Mouse (Mus musculus): ENCODE data around the gene Noa1. TPM values are rescaled to one million over a fixed set of nuclear protein-coding genes. Genes with fewer than 3 reads are reported as not detected.

The Noa1 gene
- total RNA-seq (2021) = 10 to 100 TPM; 12.8 to 18.0 TPM
- long read RNA-seq, experiment 1, transcript Noa1-201 (7 exons, 2,288 nt) = major isoform, 12 of 29 reads
- long read RNA-seq, experiment 1, partial matches to known transcripts = 0 of 29 reads
- long read RNA-seq, experiment 1, other reads (novel, unspliced or antisense) = 16 of 29 reads
- long read RNA-seq, experiment 2, transcript Noa1-201 (7 exons, 2,288 nt) = major isoform, 28 of 50 reads
- long read RNA-seq, experiment 2, partial matches to known transcripts = 0 of 50 reads
- long read RNA-seq, experiment 2, other reads (novel, unspliced or antisense) = 20 of 50 reads

DNA sequence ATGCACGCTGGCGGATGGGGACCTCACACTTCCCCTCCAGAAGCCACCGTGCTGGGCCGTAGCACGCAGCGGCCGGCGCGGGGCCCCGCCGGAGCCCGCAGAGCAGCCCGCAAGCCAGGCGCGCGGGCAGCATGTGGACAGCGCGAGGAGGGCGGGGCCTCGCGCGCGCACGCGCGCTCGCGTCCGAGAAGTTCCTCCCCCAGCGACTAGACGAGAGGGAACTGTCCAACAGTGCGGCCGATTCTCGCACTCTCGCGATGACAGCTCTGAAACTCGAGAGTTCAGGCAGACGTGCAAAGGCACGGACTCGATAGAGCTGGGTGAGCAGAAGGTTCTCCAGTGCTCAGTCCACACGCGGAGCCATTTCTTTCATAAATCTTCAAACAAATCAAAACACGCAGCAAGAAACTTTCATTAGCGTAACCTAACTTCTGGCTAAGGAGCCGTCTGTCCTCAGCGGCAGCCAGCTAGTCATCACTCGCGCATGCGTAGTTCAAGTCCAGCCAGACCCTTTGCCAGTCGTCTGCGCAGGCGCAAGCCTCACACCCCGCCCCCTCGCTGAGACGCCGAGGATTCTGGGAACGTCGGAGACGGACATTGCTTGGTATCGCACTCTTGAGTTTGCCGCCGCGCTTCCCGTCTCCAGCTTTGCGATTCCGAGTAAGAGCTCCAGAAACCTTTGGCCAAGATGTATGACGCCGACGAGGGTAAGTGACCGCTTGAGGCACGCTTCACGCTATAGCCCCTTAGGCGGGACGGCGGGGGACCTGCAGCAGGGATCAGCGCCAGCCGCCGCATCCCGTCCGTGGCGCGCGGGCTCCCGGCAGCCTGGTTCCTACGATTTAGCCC lies at the start of gene Noa1, which contains the start of gene Polr2b:
Noa1 (minus strand) TSS at position 161 of the 849 bp plus-strand sequence.
Polr2b (plus strand) TSS at position 224 of the 849 bp plus-strand sequence.
- DNase-seq = peak; percentile 97

DNA sequence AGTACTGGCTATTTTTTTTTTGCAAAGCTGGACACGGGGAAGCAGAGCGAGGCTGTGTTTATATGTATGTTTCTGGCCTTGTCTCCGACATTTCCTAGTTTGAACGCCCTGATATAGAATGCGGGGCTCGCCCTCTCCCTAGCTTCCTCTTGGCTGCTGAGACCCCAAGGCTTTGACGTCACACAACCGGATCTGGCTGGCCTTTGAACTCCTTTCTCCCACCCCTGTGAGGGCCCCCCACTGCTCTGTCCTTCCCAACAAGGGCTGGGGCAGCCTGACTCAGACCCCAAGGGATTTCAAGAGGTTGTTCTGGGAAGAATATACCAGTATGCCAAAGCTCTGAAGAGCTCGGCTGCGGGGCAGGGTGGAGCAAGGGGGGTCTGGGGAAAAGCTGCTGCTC lies 48.5 kb upstream of the Noa1 start:
- DNase-seq = peak; percentile 62

DNA sequence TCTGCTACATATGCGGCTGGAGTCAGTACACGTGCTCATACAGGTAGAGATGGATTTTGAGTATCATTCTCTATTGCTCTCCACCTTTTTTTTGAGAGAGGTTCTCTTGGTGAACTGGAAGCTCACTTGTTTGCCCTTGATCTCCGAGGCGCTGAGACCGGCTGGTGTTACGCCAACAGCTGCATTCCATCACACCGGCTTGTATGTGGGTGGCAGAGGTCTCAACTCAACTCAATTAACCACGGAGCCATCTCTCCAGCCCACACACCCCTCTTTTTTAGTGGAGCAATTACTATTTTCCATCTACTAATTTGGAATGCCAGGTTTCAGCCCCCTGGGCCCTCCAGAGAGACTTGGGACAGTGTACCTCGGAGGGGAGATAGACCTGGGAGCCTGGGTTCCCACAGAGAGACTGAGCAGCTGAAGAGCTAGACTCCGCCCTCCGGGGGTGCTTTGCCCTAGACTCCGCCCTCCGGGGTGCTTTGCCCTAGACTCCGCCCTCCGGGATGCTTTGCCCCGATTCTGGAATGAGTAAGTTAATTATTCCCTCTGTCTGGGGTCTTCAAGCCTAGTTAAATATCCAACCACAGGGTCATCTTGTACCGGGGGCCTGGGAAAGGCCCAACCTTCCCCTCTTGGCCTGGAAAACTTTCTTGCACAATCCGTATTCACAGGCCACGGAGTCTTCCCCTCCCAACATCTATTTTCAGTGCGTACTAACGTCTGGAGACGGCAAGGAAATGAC lies 47.7 kb upstream of the Noa1 start:
- peak; percentile 77 for DNase-seq

DNA sequence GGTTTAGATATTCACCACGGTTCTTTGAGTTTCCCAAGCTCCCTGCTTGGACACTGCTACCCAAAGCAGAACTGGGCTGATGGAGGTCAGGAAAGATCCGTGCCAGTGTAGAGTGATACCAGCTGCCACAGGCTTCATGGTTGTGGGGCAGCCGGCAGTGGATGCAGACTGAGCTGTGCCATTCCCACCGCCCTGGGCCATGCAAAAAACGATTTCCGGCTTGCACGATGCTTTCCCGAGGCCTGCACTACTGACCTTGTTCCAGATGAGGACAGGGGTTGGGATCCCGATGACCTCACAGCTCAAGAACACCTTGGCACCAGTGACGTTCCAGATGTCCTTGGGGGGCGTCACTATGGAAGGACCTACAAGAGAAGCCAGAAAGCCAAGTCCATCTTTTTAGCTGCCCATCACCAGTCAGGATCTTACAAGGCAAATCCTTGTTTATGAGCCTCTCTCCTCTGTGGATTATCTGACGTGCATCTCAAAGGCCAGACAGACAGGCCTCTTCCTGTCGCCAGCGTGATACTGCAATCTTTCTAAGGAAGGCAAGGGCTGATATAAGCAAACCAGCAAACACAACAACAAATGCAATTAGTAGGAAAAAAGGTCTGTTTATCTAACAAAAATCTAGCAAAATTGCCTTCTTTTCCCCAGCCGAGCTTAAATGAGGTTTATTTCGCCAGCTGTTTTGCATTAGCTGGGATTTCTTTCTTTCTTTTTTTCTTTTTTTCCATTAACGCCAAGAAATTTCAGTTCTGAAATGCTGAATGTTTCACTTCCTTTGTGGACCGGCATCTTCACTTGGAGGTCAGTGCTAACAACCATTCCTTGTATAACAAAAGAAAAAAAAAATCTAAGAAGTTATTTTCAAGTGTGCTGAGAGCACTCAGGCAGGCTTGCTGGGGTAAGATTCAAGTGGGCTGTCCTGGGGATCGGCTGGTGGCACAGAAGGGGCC lies 45.7 kb upstream of the Noa1 start:
- no peak for DNase-seq

DNA sequence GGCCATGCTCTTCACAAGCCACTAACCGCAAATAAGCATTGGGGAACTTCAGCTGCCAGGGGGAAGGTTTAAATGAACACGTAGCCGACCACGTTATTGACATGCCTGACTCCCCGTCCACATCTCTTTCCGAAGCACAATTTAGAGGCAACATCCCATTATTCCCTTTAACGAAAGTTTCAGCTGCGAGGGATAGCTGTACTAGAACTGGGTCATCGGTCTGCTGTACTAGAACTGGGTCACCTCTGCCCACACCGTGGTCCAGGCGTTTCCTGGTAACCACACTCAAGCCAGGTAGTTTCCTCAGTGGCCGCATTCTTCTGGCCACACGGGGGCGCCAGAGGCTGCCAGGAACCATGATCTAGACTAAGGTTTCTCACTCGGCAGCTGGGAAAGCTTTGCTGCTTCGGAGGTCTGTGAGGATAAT lies 44.5 kb upstream of the Noa1 start:
- DNase-seq = peak; percentile 69

DNA sequence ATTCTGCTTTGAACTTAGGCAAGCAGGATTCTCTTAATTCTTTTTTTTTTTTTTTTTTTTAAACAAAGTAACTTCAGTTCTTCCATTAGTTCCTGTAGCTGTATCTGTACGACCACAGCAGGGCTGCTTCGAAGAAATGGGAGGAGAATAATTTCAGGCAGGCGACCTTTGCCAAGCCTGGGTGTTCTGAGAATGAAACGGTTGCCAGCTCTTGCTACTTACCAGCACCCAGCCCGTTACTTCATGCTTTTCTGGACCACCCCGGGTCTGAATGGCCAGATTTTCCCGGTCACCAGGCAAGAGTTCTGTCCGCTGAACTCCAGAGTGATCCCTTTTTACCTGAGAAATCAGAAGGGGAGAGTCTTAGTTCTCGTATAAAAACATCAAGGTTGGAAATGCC lies 41.8 kb upstream of the Noa1 start:
- DNase-seq = no peak

DNA sequence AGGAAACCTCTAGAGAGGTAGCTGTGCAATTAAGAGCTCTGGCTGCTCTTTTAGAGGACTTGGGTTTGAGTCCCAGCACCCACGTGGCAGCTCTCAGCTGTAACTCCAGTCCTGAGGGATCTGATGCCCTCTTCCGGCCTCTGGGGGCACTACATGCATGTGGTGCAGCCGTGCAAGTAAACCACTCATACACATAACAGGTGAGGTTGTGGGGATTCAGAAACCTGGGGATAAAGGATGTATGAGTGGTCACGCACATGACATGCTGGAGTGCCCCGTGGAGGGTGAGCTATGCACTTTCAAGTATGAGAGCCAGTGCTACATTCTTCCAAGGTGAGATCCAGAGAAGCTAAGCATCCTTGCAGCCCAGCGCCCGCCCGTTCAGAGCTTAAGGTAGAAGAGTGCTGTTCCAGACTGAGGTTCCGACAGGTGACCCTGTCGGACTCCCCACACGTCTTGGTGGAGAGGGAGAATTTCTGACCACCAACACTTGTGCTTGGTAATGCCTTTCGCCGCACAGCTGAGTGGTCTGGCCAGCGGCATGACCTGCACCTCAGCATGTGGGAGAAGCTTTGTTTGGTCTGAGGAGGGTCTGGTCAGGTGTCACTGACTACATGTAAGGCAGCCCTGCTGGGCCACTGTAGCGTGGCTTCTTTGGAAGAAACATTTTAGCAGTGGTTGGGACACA lies 40.2 kb upstream of the Noa1 start:
- DNase-seq = no peak

DNA sequence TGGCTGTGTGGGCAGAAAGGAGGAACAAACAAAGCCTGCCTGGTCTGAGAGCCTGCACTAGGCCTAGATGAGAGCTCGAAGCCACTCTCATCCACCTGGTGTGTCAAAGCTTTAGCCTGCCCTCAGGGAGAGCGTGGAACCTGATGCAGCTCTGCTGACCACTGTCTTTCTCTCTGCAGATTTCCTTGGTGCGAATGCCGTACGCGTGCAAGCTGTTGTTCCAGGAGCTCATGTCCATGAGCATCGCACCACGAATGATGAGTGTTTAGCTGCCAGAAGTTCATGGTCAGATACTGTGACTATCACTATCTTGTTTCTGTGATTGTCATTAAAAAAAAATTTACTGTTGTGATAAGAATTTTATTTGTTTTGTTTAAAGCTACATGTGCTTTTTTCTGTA lies 39.0 kb upstream of the Noa1 start:
- DNase-seq = no peak

DNA sequence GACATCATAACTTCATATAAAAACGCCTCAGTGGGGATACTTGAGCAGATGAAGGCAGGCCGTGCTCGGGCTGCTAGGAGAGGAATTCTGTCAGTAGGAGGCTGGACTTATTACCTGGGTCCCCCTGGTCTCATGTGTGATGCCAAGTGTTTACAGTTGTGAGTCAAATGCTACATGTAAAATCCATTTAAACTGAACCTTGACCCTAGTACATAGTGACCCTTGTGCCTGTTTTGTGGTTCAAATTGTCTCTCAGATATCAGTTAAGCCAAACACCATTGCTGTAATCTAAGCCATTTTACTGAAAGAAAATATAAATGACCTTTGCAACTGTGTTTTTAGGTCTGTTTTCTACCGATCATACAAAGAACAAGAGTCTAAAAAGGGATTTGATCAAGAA lies 30.1 kb upstream of the Noa1 start:
- DNase-seq = no peak

DNA sequence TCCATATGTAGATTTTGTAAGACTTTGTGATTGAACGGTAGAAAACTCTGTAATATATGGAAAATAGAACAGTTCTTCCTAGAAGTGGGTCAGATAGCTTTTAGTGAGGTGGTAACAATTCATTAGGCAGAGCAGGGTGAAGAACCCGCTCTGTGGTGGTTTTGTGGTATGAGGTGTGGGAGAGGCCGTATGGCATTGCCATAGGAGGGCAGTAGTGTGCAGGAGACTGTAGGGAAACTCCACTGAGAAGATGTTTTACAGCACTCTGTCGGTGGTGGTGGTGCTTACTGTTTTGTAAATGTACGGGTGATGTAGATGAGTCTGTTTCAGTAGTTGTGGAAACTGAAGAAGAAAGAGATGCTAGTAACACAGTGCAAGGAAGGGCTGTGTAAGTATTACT lies 20.3 kb upstream of the Noa1 start:
- no peak for DNase-seq

DNA sequence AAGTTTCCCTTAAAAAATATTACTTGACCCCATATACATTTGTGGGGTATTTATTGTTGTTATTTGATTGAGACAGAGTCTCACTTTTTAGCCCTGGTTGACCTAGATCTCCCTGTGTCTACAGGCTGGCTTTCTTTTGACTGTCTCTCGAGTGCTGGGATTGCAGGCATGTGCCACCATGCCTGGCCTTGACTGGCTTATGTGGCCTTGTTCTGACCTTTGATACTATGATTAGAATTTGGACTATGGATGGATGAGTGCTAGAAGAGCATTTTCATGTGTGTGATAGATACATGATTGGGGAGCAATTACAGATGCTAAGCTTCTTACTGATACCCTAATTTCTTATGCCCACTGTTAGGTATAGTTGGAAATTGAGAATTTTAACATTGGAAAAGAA lies 15.1 kb upstream of the Noa1 start:
- DNase-seq = no peak

DNA sequence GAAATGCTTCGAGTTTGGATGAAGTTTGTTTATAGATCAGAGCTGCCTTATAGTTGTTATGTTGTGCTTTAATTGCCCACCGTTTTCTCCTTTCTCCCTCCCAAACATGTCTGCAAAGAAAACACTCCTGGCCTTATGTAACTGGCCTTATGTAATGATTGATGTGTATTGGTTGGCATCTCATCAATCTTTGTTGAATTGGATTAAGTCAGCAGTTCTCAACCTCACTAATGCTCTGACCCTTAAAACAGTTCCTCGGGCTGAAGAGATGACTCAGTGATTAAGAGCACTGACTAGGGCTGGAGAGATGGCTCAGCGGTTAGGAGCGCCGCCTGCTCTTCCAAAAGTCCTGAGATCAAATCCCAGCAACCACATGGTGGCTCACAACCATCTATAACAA lies 5.1 kb upstream of the Noa1 start:
- DNase-seq = no peak

DNA sequence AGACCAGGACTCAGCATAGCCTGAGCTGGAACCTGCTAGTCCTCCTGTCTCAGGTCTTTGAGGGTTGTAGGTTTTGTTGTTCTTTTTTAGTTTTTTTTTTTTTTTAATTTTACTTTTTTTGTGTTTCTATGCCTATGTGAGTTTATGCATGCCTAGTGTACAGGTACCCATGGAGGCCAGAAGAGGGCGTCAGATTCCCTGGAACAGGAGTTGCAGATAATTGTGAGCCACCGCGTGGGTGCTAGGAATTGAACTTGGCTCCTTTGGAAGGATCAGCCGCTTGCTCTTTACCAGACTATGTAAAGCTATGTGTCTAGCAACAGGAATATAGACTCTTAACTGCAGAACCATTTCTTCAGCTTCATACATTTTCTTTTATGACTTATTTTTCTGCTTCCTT lies 4.3 kb upstream of the Noa1 start:
- DNase-seq = no peak

DNA sequence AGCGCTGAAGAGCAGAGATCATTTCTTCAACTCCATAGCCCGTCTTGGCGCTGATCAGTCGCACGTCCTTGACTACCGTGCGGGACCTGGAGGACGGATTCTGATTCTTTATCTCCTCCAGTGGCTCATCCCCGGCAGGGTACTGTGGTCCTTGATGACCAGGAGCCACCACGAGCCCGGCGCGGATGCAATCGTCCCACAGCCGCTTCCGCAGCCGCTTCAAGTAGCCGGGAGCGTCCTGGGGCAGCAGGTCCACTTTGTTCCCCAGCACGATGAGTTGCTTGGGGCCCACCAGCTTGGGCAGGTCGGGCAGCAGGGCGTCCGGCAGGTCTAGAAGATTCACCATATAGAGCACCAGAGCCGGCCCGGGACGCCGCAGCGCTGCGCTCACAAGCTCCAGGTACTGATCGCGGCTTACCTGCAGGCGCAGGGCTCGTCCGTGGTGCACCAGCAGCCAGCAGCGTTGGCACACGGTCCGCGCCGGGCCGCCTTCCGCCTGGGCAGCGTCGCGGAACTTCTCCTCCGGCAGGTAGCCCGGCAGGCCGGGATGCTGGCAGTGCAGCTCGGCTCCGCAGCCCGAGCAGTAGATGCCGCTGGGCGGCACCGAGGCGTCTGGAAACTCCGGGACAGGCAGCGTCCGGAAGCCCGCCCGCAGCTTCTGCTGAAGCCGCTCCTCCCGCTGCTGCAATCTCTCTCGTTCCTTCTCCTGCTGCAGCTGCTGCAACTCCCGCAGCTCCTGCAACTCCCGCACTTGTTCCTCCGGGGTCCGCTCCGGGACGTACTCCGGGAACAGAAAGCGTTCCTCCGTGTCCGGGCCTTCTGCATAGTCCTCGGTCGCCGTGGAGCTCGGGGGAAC lies 605 bp downstream of the Noa1 start:
- no peak for DNase-seq

DNA sequence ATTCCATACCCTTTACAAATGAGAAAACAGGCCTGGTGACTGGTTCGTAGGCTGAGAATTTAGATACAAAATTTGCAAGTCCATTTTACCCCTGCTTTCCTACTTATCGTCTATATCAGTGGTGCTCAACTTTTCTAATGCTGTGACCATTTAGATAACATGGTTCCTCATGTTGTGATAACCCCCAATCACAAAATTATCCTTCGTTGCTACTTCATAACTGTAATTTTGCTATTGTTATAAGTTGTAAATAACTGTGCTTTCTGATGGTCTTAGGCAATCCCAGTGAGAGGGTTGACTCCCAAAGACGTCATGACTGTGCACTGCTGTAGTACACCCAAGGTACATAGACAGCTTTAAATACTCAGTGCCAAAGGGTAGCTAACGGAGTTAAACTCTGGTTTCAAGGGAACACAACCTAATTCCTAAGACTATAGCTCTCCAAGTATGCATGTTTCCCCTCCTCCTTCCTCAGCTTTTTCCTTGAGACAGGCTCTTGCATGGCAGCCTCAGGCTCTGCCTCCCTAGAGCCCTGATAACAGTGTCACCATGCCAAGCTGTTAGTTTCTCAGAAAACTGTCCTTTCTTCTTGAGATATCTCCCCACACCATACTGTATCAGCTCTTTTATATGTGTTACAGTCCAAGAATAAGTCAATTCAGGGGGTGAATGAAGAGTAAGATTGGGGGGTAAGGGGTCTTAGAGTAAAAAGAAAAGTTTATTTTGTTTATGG lies 1.9 kb downstream of the Noa1 start:
- DNase-seq = no peak

DNA sequence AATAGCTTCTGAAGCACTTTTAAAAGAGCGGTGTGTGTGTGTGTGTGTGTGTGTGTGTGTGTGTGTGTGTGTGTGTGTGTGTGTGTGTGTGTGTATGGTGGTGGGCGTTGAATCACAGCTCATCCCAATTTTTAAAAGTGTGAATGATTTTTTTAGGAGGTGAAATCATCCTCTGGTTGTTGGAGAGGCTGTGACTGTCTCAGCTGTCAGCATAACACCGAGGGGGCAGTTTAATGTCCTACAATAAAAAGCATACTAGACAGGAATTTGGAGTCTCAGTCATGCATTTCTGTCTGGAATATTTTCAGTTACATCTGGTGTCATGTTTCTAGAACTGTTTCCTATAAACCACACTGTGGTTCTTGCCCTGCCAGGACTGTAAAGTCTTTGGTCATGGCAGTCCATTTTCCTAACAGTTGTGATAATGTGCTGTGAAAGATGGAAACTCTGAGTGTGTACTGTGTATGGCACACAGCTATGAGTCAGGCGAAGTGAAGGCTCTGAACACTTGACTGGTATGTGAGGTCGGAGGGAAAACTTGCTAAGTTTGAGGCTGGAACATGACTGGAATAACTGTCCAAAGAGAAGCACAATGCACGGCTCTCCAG lies 8.5 kb downstream of the Noa1 start:
- DNase-seq = no peak

DNA sequence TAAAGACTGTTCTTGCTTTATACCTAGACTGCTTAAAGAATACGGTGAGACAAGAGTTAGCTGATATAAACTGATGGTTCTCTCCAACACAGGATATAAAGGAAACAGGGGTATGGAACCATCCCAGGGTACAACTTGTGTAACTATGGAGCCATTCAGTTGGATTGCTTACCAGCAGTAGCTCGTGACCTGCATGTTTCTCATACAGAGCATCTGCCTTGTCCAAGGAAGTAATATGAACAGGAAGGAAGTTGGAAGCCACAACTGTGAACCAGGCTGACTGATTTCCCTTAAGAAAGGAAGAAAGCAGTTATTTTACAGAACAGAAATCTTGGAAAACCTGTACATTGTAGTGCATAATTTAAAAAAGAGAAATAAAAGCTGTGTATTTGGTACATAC lies 10.4 kb downstream of the Noa1 start:
- DNase-seq = no peak

DNA sequence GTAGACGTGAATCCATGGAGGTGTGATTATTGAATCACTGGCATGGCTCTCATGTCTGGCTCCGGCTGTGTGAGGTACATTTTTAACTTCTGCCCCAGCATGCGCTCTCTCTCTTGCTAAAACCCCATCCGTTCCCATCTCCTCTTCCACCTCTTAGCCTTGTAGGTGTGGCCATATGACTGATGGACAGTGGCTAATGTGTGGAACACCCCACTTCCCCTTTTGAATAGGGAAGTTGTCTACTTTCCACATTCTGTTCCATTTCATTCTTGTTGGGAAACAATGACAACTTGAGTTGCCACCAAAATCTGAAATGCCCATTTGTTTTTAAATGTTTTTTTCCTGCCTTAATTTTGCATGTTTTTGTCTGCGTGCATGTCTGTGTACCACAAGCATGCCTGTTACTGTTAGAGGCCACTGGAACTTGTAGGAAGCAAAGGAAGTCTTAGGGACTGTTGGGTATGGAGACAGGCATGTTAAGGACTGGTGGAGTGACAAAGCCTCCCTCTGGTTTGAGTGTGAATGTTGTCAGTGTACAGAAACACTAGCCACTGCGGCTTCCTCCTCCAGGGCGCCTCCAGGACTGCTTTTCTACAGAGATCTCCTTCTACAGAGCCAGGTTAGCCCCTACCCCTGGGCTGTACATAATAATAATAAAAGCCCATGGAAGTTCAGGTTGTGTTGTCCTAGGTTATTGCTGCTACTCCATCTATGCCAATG lies 16.9 kb downstream of the Noa1 start:
- no peak for DNase-seq
